Mouse (Mus musculus): Measurements from ENCODE around the gene Nup50.
A peak's percentile ranks its signal among the peaks of the same experiment; 100 is the strongest.

Nup50 gene

GRCm38 (mm10) chr15:84953259-84953658 is 30.0 kb downstream of the Nup50 start:
- no peak for DNase-seq (ENCODE audit: low read depth)

GRCm38 (mm10) chr15:84957851-84958250 is 34.6 kb downstream of the Nup50 start:
- DNase-seq (ENCODE audit: low read depth), result no peak

GRCm38 (mm10) chr15:84958331-84958730 is 35.1 kb downstream of the Nup50 start:
- DNase-seq (ENCODE audit: low read depth), result no peak

- DNase-seq (ENCODE audit: low read depth), result no peak
Observed at GRCm38 (mm10) chr15:84959891-84960290, 36.7 kb downstream of the Nup50 start.

GRCm38 (mm10) chr15:84960692-84961091 is 37.5 kb downstream of the Nup50 start:
- no peak for DNase-seq (ENCODE audit: low read depth)

- DNase-seq (ENCODE audit: low read depth), result no peak
Observed at GRCm38 (mm10) chr15:84962518-84962917, 39.3 kb downstream of the Nup50 start.

GRCm38 (mm10) chr15:84964771-84965170 is 41.6 kb downstream of the Nup50 start:
- no peak for DNase-seq (ENCODE audit: low read depth)

GRCm38 (mm10) chr15:84965575-84966360 is 42.6 kb downstream of the Nup50 start:
- DNase-seq (ENCODE audit: low read depth), result peak; percentile 29

GRCm38 (mm10) chr15:84968534-84968933 is 45.3 kb downstream of the Nup50 start:
- no peak for DNase-seq (ENCODE audit: low read depth)

- no peak for DNase-seq (ENCODE audit: low read depth)
Observed at GRCm38 (mm10) chr15:84972860-84973543, 49.8 kb downstream of the Nup50 start.

GRCm38 (mm10) chr15:84973544-84973871 is 50.3 kb downstream of the Nup50 start:
- DNase-seq (ENCODE audit: low read depth), result no peak

GRCm38 (mm10) chr15:84975729-84976128 is 52.5 kb downstream of the Nup50 start:
- no peak for DNase-seq (ENCODE audit: low read depth)

- no peak for DNase-seq (ENCODE audit: low read depth)
Observed at GRCm38 (mm10) chr15:84981609-84982313, 58.5 kb downstream of the Nup50 start.

GRCm38 (mm10) chr15:84982888-84983287 is 59.7 kb downstream of the Nup50 start:
- no peak for DNase-seq (ENCODE audit: low read depth)

- DNase-seq (ENCODE audit: low read depth), result no peak
Observed at GRCm38 (mm10) chr15:84983721-84984120, 60.5 kb downstream of the Nup50 start.

GRCm38 (mm10) chr15:84985516-84986160 is 62.4 kb downstream of the Nup50 start:
- DNase-seq (ENCODE audit: low read depth), result no peak

GRCm38 (mm10) chr15:84986171-84987019 is 63.2 kb downstream of the Nup50 start:
- DNase-seq (ENCODE audit: low read depth), result no peak

GRCm38 (mm10) chr15:84987020-84987815 is 64.0 kb downstream of the Nup50 start:
- peak; percentile 7 for DNase-seq (ENCODE audit: low read depth)

GRCm38 (mm10) chr15:84987874-84988825 is 64.9 kb downstream of the Nup50 start, which contains the start of gene 5031439G07Rik:
Gene 5031439G07Rik, minus strand, starts transcription at chr15:84988551.
- peak; percentile 89 for DNase-seq (ENCODE audit: low read depth)
